Mouse (Mus musculus): Measurements from ENCODE around the gene Mrpl55. TPM values are rescaled to one million over a fixed set of nuclear protein-coding genes. Genes with fewer than 3 reads are reported as not detected.
A peak's percentile ranks its signal among the peaks of the same experiment; 100 is the strongest.

Gene Mrpl55
- polyA plus RNA-seq, 1 experiment = 36.0 TPM

DNA sequence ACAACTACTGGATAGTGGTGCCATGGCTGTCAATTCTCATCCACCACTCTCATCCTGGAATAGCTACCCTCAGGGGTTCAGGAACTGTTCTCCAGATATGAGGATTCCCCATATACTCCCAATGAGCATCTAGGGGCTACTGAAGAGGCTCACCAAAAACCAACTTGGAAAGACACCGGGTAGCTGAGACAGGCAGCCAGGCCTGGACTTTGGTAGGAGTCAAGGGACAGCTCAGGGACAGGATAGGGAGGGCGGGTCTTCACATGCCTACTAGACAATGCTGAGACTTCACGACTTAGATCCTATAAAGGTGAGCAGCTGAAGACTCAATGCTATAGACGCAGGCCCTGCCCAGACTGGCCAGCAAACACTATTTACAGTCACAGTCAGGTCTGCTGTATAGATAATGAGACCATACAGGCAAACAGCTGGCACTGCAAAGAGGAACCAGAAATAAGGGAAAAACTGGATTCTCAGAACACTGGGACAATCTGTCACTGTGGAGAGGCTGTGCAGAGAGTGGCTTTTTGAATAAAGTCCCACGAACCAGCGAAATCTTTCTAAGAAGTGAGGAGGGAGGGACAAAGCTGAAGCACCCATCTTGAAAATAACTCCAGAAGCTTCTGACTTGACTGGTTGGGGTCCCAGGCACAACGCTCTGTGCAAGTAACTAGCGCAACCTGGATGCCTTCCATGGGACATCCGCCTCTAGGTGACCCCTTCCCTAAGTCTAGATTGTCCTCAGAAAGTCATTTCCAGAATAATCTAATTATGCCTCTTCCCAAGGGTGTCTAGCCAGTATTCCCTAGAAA, 39.6 kb upstream of the Mrpl55 start:
- peak overlapping the region; percentile 89 for H3K4me3 ChIP-seq (ENCODE audit: low read depth, low read length)
- TF ChIP-seq POLR2A (IDR thresholded peaks at IDR 0.05; ENCODE audit: low read depth, low read length) (no peak), CTCF (IDR thresholded peaks at IDR 0.05; ENCODE audit: extremely low read depth, insufficient read length, insufficient replicate concordance, low read depth, low read length) (no peak)
- WGBS = 18% methylated on average over 9 of the region's 9 CpGs
- peaks cover 11% of the 10 kb centered on the region; the same call in 1 of the 2 replicates for H3K36me3 ChIP-seq (ENCODE audit: control insufficient read depth, insufficient read depth, low read length)
- H3K27ac ChIP-seq (ENCODE audit: insufficient read depth, low read depth, low read length) = peak overlapping the region; percentile 72
- H3K4me1 ChIP-seq (ENCODE audit: control insufficient read depth, insufficient read depth, insufficient read length, low read length) = peaks cover 13% of the 10 kb centered on the region
- H3K27me3 ChIP-seq (ENCODE audit: control insufficient read depth, insufficient read depth, low read length) = no peaks in the 10 kb centered on the region

DNA sequence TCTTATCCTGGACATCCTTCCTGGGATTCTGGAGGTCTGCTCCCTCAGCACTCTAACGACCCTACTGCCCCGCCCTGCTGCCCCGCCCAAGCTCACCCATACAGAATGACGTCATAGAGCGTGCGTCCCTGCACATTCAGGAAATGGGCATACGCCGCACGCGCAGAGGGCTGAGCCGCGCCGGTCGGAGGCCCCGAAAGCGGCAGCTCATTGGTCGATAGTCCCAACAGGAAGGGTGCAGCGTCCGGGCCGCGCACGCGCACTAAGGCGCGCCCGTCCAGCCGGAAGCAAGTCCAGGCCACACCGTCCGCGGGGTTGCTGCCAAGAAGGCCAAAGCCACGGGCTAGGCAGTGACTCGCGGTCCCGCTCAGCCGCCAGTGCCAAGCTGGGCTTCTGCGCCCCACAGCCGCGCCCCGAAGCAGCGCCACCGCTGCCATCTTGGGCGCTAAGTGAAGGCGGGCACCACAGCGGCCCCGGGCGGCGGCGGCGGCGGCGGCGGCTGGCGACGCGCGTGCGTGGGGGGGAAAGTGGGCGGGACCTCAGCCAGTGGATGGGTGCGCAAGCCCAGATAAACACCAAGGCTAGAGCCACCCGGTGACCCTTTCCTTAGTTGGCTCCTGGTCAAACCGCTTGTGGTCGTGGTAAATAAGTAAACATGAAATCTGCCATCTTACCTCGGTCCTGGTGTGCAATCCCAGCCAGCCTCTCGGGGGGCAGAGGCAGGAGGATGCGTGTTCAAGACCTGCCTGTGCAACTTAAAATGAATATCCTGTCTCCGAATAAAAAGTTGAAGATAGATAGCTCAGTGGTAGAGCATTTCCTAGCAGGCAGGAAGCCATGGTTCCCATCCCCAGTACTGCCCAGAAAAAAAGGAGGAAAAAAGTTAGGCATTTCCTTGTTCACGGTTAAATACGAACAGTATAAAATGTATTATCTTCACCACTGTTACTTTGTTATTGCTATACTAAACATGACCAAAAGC, 38.7 kb upstream of the Mrpl55 start, which contains the start of gene Iba57:
TSS of gene Iba57 (minus strand) at position 485 of the 982 bp plus-strand sequence.
- Histone ChIP-seq H3K27ac (ENCODE audit: insufficient read depth, low read depth, low read length) (peak within 1 kb of the TSS; percentile 100), H3K4me1 (ENCODE audit: control insufficient read depth, insufficient read depth, insufficient read length, low read length) (peaks cover 13% of the 10 kb centered on the region), H3K27me3 (ENCODE audit: control insufficient read depth, insufficient read depth, low read length) (no peaks in the 10 kb centered on the region), H3K36me3 (ENCODE audit: control insufficient read depth, insufficient read depth, low read length) (peaks cover 3% of the 10 kb centered on the region; the same call in 1 of the 2 replicates), H3K4me3 (ENCODE audit: low read depth, low read length) (peak within 1 kb of the TSS; percentile 89)
- under 1% methylated on average over 68 of the region's 68 CpGs for WGBS
- TF ChIP-seq POLR2A (IDR thresholded peaks at IDR 0.05; ENCODE audit: low read depth, low read length) (peak; percentile 60; the same call in 1 of the 2 replicates), CTCF (IDR thresholded peaks at IDR 0.05; ENCODE audit: extremely low read depth, insufficient read length, insufficient replicate concordance, low read depth, low read length) (no peak)

DNA sequence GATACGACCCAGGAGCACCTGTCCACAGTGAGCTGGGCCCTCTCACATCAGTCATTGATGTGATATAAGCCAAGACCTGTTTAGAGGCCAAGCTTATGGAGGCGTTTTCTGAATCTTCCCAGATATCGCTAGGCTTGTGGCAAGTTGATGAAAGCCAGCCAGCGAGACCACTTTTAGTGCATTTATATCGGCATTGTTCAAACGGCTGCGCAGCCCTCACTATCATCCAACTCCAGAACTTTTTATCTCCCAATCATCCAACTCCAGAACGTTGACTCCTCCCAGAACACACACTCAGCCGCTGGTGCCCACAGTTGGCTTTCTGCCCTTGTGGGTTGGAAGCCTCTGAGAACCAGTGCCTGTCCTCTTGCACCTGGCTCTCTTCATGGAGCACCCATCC, 37.9 kb upstream of the Mrpl55 start:
- WGBS = 25% methylated on average over 9 of the region's 9 CpGs
- H3K4me1 ChIP-seq (ENCODE audit: control insufficient read depth, insufficient read depth, insufficient read length, low read length) = peaks cover 13% of the 10 kb centered on the region

DNA sequence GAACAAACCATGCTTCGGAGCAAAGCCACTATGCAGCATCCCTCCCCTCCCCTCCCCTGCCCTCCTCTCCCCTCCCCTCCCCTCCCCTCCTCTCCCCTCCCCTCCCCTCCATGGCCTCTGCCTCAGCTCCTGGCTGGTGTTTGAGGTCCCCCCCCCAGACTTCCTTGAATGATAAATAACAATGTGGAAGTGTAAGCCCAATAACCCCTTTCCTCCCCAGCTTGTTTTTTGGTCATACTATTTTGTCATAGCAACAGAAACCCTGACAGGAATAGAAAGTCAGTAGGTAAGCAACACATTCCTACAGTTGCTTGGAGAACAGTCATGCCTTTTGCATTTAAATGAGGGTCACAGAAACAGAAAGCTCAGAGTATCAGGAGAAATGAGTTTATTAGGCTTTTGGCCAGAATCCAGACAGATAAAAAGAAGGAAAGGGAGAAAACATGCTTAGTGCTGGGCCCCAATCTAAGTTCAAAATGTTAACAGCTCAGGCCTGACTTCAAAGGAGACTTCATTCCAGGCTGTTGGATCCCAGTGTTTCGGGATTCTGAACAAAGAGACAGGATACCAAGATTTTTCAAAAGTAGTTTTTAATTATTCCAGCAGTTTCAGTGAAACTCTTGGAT, 36.6 kb upstream of the Mrpl55 start:
- 23% methylated on average over 2 of the region's 2 CpGs for WGBS
- TF ChIP-seq POLR2A (IDR thresholded peaks at IDR 0.05; ENCODE audit: low read depth, low read length) (no peak), CTCF (IDR thresholded peaks at IDR 0.05; ENCODE audit: extremely low read depth, insufficient read length, insufficient replicate concordance, low read depth, low read length) (no peak)
- peak overlapping the region; percentile 12; the same call in 1 of the 2 replicates for H3K27ac ChIP-seq (ENCODE audit: insufficient read depth, low read depth, low read length)

More for the DNA sequence above, 37.9 kb upstream of the Mrpl55 start:
- H3K27me3 ChIP-seq (ENCODE audit: control insufficient read depth, insufficient read depth, low read length) = no peaks in the 10 kb centered on the region
- TF ChIP-seq POLR2A (IDR thresholded peaks at IDR 0.05; ENCODE audit: low read depth, low read length) (no peak), CTCF (IDR thresholded peaks at IDR 0.05; ENCODE audit: extremely low read depth, insufficient read length, insufficient replicate concordance, low read depth, low read length) (no peak)
- H3K36me3 ChIP-seq (ENCODE audit: control insufficient read depth, insufficient read depth, low read length) = no peaks in the 10 kb centered on the region
- H3K4me3 ChIP-seq (ENCODE audit: low read depth, low read length) = peak overlapping the region; percentile 20
- peak overlapping the region; percentile 100 for H3K27ac ChIP-seq (ENCODE audit: insufficient read depth, low read depth, low read length)

DNA sequence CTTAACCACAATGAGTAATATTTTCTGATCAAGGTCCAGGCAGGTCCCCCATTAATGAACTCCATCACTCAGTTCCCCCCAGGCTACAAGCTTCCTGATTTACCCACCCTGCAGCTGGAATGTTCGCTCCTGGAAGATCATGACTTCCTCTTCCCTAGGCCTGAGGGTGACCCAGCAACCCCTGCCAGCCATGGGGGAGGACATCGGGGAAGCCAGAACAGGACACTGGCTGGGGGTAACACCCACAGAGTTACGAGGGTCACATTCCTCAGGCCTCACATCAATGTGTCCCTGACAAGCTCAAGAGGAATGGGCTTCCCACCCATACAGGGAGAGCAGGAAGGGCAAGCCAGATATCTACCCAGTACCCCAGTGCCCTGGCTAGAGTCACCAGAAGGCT, 32.5 kb upstream of the Mrpl55 start:
- Histone ChIP-seq H3K27me3 (ENCODE audit: control insufficient read depth, insufficient read depth, low read length) (no peaks in the 10 kb centered on the region), H3K4me1 (ENCODE audit: control insufficient read depth, insufficient read depth, insufficient read length, low read length) (peaks cover 6% of the 10 kb centered on the region; the same call in 1 of the 2 replicates), H3K36me3 (ENCODE audit: control insufficient read depth, insufficient read depth, low read length) (no peaks in the 10 kb centered on the region), H3K27ac (ENCODE audit: insufficient read depth, low read depth, low read length) (no peak overlapping the region), H3K4me3 (ENCODE audit: low read depth, low read length) (no peak overlapping the region)
- no peak for TF ChIP-seq POLR2A (IDR thresholded peaks at IDR 0.05; ENCODE audit: low read depth, low read length)
- no peak for TF ChIP-seq CTCF (IDR thresholded peaks at IDR 0.05; ENCODE audit: extremely low read depth, insufficient read length, insufficient replicate concordance, low read depth, low read length)
- WGBS = 76% methylated on average over 3 of the region's 3 CpGs

More for the DNA sequence above, 36.6 kb upstream of the Mrpl55 start:
- peaks cover 13% of the 10 kb centered on the region for H3K4me1 ChIP-seq (ENCODE audit: control insufficient read depth, insufficient read depth, insufficient read length, low read length)
- H3K36me3 ChIP-seq (ENCODE audit: control insufficient read depth, insufficient read depth, low read length) = no peaks in the 10 kb centered on the region
- no peak overlapping the region for H3K4me3 ChIP-seq (ENCODE audit: low read depth, low read length)
- no peaks in the 10 kb centered on the region for H3K27me3 ChIP-seq (ENCODE audit: control insufficient read depth, insufficient read depth, low read length)

DNA sequence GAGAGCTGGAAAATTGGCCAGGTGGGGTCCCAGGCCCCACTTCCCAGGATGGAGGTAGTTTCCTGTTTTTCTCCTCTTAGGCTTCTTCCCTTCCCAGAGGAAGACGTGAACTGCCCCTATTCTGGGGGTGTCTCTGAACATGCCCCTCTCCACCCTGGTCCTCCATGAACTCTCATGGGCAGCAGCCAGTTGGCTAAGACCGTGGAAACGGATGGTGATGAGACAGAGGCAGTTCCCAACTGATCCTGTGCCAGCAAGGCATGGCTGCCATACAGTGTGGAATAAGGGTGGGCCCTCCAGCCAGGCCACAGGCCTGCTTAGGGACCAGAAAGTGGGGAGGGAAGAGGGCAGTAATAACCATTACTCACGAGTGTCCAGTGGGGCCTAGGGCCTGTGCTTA, 31.7 kb upstream of the Mrpl55 start:
- Histone ChIP-seq H3K4me3 (ENCODE audit: low read depth, low read length) (no peak overlapping the region), H3K36me3 (ENCODE audit: control insufficient read depth, insufficient read depth, low read length) (no peaks in the 10 kb centered on the region), H3K4me1 (ENCODE audit: control insufficient read depth, insufficient read depth, insufficient read length, low read length) (peaks cover 3% of the 10 kb centered on the region; the same call in 1 of the 2 replicates), H3K27ac (ENCODE audit: insufficient read depth, low read depth, low read length) (no peak overlapping the region), H3K27me3 (ENCODE audit: control insufficient read depth, insufficient read depth, low read length) (no peaks in the 10 kb centered on the region)
- TF ChIP-seq POLR2A (IDR thresholded peaks at IDR 0.05; ENCODE audit: low read depth, low read length) (no peak), CTCF (IDR thresholded peaks at IDR 0.05; ENCODE audit: extremely low read depth, insufficient read length, insufficient replicate concordance, low read depth, low read length) (no peak)
- 78% methylated on average over 4 of the region's 4 CpGs for WGBS

All from small intestine, adult 2 months (tissue).